Mouse (Mus musculus): ENCODE data around the gene Nol3.
A peak's percentile ranks its signal among the peaks of the same experiment; 100 is the strongest.
"Not testable (repeated sequence)": the region's sequence is repeated elsewhere in the genome, so short reads cannot be mapped to it uniquely, and the experiment has no call there.

Nol3 gene

DNA sequence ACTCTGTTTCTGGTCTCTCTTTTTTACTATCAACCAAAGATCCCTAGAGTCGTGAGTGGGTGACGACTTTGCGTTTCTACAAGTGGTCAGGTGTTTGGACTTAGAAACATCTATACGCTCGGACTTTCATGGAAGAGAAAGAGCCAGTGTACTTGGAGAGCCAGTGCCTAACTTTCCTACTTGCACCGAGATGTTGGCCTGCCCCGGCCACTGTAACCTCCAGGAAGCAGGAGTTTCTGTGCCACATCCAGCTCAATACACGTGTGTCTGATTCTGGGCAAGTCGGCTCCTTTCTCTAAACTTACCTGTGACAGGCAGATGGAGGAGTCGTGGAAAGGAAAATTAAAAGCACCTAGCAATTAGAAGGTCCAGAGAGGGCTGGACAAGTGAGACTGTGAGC, at the start of gene Nol3:
Gene Nol3 (plus strand): TSS at position 301 of the 400 bp plus-strand sequence.
- DNase-seq = no peak

DNA sequence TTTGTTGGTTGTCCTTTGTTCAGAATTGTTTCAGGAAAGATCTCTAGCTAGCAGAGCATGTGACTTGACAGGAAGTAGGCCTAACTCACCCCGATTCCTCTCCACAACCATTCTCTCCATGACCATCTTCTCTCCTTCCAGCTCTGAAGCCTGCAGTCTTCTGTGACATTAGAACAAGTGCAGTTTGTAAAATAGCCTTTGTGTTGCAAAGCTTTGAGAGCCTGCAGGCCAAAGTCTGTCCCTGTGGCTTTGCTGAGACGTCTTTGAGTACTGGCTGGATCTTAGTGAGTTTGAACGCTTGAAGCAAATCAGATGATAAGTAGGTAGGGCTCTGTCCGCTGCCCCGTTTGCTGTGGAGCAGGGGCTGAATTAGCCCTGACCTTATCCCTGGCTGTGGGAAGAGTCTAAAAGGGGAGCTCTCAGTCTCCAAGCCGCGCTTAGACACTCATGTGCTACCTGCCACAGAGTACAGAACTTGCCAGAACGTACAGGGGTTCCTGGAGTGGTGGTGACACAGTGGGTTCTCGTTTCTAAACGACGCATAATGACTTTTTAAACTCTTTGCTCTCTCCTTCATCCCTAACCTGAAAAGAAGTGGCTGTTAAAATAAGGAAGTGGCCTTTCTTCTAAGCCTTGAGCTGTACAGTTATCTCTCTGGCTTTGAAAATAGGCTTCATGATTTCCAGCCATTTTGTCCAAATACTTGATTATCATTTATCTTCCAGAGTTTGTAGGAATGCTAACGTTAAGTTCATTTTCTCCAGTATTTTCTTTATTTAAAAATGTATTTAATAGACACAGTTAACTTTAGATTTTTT, 44.2 kb upstream of the Nol3 start:
- DNase-seq = no peak

DNA sequence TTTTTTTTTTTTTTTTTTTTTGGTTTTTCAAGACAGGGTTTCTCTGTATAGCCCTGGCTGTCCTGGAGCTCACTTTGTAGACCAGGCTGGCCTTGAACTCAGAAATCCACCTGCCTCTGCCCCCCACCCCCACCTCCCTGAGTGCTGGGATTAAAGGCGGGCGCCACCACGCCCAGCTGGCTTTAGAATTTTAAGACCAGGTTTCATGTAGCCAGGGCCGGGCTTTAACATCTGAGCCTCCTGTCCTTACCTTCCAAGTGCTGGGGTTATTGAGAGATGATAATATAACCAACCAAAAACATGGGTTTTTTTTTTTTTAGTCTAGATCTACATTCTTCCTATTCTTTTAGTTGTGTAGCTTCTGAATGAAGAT, 43.6 kb upstream of the Nol3 start:
- DNase-seq = not testable (repeated sequence)

DNA sequence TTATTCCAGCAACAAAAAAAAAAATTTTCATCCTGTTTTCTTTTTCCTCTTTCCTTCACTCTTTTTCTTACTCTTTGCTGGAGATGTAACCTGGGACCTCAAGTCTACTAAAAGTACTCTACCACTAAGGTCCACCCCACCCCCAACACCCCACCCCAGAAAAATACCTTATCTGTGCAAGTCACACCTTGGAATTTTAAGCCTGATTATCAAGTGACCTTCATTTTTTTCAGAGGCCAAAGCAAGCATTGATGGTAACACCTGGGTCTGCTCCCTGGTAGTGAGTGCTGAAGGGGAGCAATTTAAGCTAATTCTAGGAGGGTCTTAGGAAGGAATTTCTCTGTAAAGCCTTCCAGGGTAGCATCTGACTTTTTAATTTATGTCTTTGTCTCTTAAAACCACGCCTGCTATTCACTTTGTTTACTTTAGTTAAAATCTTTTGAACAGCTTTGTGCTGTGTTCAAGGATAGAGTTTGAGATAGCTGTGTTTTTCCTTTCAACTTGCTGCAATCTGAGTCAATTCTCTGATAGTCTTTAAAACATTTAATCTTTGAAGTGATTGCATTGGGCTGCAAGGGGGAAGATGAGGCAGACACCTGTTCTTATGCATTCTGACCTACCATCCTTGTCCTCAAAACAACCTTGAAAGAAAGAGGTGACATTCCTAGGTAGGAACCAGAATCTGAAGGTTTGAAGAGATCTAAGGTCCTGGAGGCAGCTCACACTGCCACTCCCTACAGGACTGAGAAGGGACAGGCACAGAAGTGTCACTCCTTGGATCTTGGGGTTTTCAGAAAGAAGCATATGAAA, 42.6 kb upstream of the Nol3 start:
- DNase-seq = no peak

DNA sequence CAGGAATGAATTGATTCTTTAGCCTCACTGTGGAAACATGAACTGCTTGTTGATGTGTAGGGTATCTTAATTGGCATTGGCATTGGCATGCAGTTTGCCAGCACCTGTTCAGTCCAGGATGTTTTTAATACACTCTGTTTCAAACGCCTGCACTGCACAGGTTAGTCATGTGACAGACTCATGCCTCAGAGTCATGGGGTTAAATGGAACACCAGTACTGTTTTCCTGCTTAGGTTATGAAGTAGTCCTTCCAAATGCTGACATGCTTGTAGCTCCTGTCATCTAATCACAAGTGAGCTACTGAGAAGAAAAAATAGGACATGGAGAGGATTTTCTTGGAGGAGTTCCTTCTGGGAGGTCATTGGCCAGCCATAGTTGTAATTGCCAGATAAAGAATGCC, 40.7 kb upstream of the Nol3 start:
- DNase-seq = no peak

DNA sequence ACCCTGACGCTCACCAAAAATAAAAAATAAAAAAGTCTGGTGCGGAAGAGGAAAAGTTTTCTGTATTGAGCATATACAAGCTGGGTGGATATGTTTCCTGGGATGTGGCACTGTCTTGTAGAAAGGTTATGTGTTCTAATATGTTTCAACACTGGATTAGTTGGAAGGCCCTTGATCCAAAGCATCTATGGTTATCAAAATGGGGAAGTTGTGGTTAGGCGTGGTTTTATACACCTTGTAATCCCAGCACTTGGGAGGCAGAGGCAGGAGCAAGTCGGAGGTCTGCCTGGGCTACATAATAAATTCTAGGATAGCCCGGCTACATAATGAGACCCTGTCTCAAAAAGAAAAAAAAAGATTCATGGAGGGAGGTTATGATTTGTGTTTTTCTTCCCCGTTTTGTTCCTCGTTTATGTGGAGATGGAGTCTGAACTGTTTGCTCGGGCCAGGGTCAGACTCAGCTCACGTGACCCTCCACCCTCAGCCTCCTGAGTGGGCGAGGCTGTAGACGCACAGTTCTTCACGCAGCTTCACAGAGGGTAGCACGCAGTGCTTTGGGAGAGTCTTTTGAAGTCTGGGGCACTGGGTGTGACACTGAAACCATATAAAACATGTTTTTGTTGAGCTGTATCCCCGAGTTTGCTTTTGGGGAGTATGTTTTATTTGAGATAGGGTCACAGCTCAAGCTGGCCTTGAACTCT, 38.3 kb upstream of the Nol3 start:
- no peak for DNase-seq

DNA sequence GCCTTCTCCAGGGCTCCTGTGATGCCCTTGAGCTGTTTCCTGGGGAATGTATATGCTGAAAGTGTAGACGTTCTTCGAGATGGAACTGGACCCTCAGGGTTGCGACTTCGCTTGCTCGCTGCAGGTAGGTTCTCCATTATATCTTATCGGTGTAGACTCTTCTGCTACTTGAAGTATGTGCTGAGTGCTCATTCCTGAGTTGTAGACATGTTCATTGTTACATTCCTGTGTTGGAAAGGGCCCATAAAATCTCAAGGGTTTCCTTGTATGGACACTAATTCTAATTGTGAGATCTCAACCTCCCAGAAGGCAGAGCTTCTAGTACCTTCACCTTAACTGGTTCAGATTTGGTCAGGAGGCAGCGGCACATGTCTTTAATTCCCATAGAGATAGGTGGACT, 34.9 kb upstream of the Nol3 start:
- no peak for DNase-seq

DNA sequence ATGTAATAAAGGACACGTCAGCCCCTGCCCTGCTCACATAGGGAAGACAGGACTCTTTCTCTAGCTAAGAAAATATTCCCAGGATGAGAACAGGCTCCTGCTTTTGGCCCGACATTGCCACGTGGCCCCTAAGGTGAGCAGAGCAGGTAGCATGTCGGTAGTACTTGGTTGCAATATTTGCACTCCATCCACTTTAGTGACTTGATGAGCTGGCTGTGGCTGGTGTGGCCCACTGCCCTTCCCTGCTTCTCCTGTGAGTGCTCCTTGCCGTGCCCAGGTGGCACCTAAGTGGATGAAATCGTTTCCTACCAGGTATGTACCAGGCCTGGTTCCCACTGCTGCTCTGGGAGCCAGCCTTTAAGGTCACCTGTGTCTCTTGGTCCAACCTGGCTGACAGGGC, 24.0 kb upstream of the Nol3 start:
- DNase-seq = no peak

DNA sequence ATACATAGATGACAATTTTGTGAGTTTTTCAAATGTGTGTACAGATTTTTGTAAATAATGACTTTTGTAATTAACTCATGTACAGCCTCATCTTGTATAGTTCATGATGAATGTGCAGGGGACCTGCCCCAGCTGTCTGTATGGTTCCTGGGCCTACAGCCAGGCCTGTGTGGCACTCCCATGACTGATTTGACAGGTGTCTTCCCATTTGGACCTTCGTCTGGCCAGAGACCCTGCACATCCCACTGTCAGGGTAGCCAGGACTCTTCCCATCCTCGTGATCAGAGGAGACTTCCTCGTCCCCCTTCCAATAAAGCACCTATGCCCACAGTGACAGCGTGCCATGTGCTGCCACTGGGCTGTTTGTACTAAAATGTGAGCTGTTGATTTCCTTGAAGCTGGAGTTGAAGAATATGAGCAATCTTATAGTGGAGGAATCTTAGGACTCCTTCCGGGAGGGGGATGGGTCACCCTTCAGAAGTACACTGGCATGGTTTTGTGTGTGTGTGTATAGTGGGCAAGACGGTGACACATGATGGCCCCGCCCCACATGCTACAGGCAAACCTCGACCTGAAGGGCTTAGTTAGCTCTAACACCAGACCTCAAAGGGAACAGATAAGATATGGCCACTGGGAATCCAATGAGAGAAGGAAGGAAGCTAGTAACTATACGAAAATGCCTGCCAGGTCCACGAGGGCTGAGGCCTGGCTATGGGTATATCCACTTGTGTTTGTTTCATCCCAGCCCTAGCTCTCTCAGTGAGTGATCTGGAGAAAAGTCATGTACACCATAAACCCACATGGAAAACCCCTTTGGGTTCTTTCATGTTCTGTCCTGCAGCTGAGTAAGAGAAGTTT, 23.0 kb upstream of the Nol3 start:
- DNase-seq = no peak

DNA sequence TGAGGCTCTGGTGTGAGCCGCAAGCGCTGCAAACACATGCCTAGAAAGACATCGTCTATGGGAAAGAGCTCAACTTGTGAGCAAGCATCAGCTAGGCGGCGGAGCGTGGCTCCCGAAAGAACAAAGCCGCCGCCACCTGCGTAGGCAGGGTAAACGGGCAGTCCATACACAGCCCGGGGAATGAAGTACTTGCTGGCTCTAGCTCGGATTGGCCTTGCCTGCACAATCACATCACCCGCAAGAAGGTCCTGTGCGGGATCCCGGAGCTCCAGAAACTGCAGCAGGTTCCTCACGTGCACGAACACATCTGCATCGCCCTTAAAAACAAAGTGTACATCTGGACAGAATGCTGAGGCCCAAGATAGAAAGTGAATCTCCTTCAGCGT, 22.2 kb upstream of the Nol3 start:
- no peak for DNase-seq

DNA sequence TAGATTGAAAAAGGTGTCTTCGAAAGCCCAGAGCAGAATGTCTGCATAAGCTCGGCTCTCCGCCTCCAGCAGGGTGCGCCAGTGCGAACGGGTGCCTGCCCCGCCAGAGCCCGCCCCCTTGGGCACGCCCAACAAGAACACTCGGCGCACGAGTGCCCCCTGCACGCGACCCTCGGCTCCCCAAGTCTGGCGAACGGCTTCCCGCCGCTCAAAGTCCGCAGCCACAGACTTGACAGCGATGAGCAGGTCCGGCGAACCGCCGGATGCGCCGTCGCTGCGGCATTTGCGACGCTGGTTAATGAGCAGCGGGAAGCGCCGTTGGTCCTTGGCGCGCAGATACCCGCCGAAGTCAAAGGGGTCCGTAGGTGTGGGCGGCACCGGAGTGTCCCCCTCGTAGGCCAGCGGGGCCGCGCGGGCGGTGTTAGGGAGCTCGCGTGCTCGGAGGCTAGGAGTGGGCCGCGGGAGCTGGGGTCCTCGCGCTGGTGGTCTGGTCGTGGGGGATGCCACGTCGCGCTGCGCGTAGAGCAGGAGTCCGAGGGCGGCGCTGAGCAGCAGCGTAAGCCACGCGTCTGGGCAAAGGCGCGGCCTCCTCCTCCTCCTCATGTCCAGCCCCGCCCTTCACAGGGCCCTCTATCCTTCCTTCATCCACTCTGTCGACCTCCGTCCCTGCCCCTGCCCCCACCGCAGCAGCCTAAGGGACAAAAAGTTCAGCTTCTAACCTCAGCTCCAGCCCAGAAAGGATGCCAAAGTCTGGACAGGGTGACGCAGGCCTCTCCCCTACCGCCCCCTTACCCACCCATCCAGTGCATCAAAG, 21.6 kb upstream of the Nol3 start:
- peak; percentile 95 for DNase-seq

DNA sequence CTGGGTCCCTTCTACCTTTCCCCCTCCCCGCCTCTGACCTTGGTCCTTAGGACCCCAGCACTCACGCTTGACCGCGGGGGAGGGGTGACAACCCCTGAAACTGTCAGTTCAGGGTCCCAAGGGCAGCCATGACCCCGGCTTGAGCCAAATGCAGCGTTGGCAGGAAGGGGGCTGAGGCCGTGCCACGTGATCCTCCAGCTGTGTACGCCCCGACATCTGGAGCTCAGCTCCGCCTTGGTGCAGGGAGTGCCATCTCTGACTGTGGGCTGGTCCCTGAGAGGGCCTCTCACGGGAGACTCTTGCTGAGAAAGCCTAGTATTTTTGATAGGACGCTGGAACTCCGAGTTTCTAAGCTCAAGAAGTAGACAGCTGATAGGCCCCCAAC, 21.0 kb upstream of the Nol3 start, which contains the start of gene B3gnt9:
Gene B3gnt9 (minus strand): TSS at position 188 of the 385 bp plus-strand sequence.
- DNase-seq = peak; percentile 38

DNA sequence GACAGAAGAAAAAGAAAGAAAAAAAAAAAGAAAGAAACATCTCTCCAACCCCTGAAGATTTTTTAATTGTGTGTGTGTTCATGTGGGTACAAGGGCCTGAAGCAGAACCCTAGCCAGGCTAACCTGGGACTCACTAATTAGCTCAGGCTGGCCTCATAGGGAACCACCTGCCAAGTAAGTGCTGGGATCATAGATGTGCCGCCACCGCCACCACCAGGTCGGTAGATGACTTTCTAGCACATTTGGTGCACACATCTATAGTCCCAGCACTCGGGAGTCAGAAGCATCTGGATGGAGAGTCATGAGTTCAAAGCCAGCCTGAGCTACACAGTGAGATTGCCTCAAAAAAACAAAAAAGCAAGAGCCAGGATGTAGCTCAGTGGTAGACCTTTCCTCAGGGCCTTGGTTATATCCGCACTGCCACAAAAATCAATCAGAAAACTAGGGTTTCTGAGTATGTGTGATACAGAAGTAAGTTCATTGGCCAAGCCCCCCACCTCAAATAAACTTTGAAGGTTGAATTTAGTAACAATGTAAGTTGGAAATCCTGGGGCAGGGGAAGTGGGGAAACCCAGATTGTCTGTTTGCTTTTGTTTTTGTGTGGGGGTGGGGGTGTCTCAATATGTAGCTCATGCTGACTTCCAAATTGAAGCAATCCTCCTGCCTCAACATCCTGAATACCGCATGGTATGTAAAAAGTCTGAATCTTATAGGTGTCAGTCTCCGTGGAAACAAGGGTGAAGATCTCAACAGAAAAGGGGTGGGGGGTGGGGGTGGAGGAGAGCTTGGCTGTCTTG, 18.4 kb upstream of the Nol3 start:
- DNase-seq = no peak

DNA sequence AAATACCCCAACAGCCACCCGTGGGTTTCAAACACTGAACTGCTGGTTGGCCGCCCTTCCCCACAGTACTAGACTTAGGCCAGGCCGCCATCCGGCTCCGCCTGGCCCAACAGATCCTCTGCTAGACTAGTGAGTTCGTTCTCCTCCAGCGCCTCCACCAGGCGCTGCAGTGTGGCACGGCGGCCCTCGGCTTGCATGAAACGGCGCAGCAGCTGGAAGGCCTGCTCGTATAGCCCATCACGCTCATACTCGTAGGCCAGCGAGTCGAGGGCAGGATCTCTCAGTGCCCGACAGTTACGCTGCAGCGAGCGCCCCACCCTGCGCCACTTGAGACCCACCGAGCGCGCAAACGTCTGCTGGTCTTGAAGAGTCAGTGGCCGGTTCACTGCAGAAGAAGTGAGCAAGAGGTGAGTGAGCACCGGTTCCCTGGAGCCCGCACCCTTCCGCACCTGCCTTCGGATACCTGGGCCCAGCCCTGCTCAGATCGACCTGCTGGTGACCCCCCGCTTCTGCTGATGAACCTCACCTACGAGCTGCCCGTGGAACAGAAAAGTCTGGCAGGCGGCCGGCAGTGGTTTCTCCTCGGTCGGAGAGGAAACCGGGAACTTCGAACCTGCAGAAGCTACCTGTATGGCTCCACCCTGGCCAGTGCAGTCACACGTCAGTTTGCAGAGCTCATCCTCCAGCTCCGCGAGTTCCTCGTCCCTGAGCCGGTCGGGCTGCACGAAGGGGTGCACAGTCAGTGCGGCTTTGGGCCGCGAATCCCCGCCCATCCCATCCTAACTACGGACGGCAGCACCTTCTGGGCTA, 16.8 kb upstream of the Nol3 start:
- DNase-seq = peak; percentile 45

DNA sequence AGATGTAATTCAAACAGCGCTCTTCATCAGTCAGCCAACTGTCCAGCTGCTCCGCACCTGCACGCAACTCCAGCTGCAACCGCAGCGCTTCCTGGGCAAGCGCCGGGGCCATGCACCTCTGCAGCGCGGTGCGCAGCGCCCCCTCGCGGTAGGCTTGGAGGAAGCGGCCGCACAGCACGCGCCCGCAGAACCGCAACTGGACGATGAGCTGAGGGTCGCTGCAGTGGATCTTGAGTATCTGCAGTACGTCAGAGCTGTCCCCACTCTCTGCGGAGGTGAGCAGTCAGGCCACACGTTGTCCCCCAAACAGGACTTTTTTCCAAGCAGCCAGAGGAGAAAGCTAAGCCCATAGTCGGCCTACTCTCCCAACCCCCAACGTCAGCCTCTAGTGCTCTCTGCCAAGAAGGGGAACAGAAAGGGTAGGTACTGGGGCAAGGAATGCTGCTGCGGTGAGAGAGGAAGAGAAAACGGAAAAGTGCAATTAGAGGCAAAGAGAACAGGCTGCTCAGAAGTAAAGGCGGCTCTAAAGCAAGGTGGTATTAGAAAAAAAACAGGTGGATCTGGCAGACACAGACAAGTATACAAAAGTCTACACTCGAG, 16.1 kb upstream of the Nol3 start:
- peak; percentile 76 for DNase-seq

DNA sequence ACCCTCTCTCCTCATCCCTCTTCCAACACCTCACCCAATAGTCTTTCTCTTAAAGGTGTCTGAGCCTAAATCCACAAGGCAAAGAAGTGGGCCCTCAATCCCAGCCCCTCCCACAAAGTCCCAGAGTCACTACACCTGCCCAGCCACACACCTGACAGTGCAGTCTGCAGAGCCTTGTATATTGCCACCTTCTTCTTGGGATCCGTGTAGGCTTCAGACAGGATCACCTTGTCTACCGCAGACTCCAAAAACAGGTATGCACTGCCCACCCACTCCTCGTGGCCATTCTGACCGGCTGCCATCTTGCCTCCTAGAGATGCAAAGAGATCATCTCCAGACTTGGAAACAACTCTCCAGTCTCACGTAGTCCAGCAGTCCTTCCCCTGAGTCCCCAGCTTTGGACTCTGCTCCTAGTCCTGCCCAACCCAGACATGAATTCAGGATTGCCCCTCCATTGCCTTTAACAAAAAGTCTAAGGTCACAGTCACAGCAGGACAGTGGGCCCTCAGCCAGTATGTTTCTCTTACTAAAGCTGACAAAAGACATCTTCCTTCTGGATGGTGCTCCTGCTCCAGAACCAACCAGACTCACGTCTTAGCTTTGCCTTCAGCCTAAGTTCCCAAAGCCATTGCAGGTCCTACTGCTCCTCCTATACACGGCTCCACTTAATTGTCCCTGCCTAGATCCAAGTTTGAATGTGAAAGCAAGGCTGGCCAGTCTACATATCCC, 15.4 kb upstream of the Nol3 start:
- DNase-seq = no peak

DNA sequence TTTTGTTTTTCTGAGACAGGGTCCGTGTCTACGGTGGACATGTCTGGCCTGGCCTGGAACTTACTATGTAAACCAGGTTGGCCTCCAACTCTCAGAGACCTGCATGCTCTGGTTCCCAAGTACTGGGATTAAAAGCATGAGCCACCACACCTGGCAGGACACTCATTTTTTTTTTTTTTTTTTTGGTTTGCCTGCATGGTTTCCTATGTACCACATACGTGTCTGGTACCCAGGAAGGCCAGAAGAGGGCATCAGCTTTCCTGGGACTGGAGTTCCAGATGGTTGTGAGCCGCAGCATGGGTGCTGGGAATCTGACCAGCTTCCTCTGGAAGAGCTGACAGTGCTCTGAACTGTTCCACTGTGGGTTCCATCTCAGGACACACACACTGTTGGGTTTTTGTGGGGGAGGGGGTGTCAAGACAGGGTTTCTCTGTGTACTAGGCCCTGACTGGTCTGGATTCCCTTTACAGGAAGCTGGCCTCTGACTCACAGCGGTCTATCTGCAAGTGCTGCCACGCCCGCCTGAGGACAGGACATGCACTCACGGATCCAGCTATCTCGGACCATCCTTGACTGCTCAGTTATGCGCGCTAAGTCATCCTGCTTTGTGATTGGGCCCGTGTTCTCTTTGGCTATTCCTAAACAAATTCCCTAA, 14.5 kb upstream of the Nol3 start:
- DNase-seq = no peak

DNA sequence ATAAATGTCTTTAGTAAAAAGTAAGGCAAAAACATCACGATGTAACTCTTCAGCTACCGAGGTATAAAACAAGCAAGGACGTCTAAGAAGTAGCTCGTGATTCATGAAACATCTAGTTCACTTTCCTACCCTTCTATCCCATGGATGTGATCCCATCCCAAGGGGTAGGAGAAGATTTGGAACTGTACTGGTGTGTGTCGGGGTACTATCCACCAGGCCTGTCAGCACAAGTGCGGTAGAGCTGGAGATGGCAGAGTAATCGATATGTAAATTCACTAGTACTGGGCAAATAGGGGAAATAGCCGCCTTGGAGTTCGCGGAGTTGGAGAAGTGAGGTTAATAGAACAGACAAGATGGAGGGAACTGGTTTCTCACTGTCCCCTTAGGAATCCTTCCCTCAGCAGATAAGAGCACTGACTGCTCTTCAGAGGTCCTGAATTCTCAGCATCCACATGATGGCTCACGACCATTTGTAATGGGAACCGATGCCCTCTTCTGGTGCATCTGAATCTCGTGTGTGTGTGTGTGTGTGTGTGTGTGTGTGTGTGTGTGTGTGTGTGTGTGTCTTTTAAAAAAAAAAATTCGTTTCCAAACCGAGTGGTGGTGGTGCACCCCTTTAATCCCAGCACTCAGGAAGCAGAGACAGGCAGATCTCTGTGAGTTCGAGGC, 12.6 kb upstream of the Nol3 start:
- no peak for DNase-seq
